Mouse (Mus musculus) heart, embryonic 11.5 days (tissue): Measurements from ENCODE around the gene Zfp239. TPM values are rescaled to one million over a fixed set of nuclear protein-coding genes. Genes with fewer than 3 reads are reported as not detected.

Source experiments
- ATAC-seq: fragments of 200-750 bp; cut with Nextera tagmentation; replicated peaks from 2 replicates; pipeline ENCODE4 v1.8.0; 2017; ENCODE audit warnings: moderate library complexity; ENCODE audit not compliant: insufficient number of reproducible peaks, low FRiP score, low TSS enrichment
- H3K27ac ChIP-seq: fragments of 300-500 bp; sonication (generic); 2 replicates; pipeline ENCODE4 v1.5.1; 2014; ENCODE audit warnings: mild to moderate bottlenecking, low read depth, low read length
- H3K27me3 ChIP-seq: fragments of 300-500 bp; sonication (generic); 2 replicates; pipeline ENCODE4 v1.6.1; 2014; ENCODE audit warnings: mild to moderate bottlenecking, low read length, mixed read lengths; ENCODE audit not compliant: control insufficient read depth, insufficient read depth
- H3K36me3 ChIP-seq: fragments of 300-500 bp; sonication (generic); 2 replicates; pipeline ENCODE4 v1.6.1; 2014; ENCODE audit warnings: mild to moderate bottlenecking, low read length, moderate library complexity, mixed read lengths; ENCODE audit not compliant: control insufficient read depth, insufficient read depth
- H3K4me1 ChIP-seq: fragments of 300-500 bp; sonication (generic); 2 replicates; pipeline ENCODE4 v1.6.1; 2014; ENCODE audit warnings: low read length; ENCODE audit not compliant: control insufficient read depth, insufficient read depth
- H3K4me2 ChIP-seq: fragments of 300-500 bp; sonication (generic); 2 replicates; pipeline ENCODE4 v1.6.1; 2014; ENCODE audit warnings: mild to moderate bottlenecking, moderate library complexity
- H3K4me3 ChIP-seq: fragments of 300-500 bp; sonication (generic); 2 replicates; pipeline ENCODE4 v1.5.1; 2014; ENCODE audit warnings: low read depth, low read length
- H3K9ac ChIP-seq: fragments of 300-500 bp; sonication (generic); 2 replicates; pipeline ENCODE4 v1.6.1; 2014; ENCODE audit warnings: mild to moderate bottlenecking, low read depth, low read length, moderate library complexity
- H3K9me3 ChIP-seq: fragments of 300-500 bp; sonication (generic); replicated peaks from 2 replicates; pipeline ENCODE4 v1.6.1; 2016; ENCODE audit warnings: low read length; ENCODE audit not compliant: control insufficient read depth
- WGBS: fragments of 180-500 bp; shearing (Covaris S2); extraction: QIAGEN DNeasy Blood & Tissue Kit; methylation state at CpG from one replicate; pipeline ENCODE4 v1.1.7; 2014; ENCODE audit not compliant: insufficient replicate concordance; 5-methylcytosine and 5-hydroxymethylcytosine counted together
- polyA plus RNA-seq: library from polyadenylated mRNA; unstranded; fragments of >200 nt; fragmentation: Nextera tagmentation; extraction: Ambion mirVana; gene quantifications from 2 replicates; pipeline ENCODE4 v1.2.1, GENCODE M21; 2014

Zfp239 gene
- polyA plus RNA-seq, 1 experiment from 2014 or later: 4.1 TPM

- WGBS: 2% methylated on average over 21 of the region's 21 CpGs
- ATAC-seq: peak; percentile 67
- Histone ChIP-seq H3K4me3 (peak overlapping the region; percentile 68), H3K4me2 (peak overlapping the region; percentile 92), H3K9ac (peak overlapping the region; percentile 88), H3K36me3 (0 out of 2 replicates have a peak, but pooled peaks cover 4% of the 10 kb centered on the region), H3K27ac (peak overlapping the region; percentile 98), H3K4me1 (peaks cover 17% of the 10 kb centered on the region), H3K27me3 (no peaks in the 10 kb centered on the region), H3K9me3 (no peaks in the 10 kb centered on the region)
Measured at GRCm38 (mm10) chr6:117917576-117917975, 55.7 kb downstream of the Zfp239 start.

- Histone ChIP-seq H3K27ac (peak overlapping the region; percentile 98), H3K9ac (peak overlapping the region; percentile 88), H3K4me1 (peaks cover 17% of the 10 kb centered on the region), H3K4me2 (peak overlapping the region; percentile 92), H3K27me3 (no peaks in the 10 kb centered on the region), H3K36me3 (0 out of 2 replicates have a peak, but pooled peaks cover 4% of the 10 kb centered on the region), H3K4me3 (peak overlapping the region; percentile 68), H3K9me3 (no peaks in the 10 kb centered on the region)
- 46% methylated on average over 5 of the region's 5 CpGs for WGBS
- no peak for ATAC-seq
Measured at GRCm38 (mm10) chr6:117918043-117918442, 56.1 kb downstream of the Zfp239 start.

- Histone ChIP-seq H3K4me2 (no peak overlapping the region; the same call in 1 of the 2 replicates), H3K4me1 (peaks cover 13% of the 10 kb centered on the region), H3K9ac (no peak overlapping the region), H3K36me3 (0 out of 2 replicates have a peak, but pooled peaks cover 8% of the 10 kb centered on the region), H3K4me3 (no peak overlapping the region), H3K27me3 (no peaks in the 10 kb centered on the region), H3K9me3 (no peaks in the 10 kb centered on the region), H3K27ac (no peak overlapping the region)
- WGBS: 43% methylated on average over 3 of the region's 3 CpGs
- ATAC-seq: no peak
Measured at GRCm38 (mm10) chr6:117920659-117921640, 59.0 kb downstream of the Zfp239 start.

- 90% methylated on average over 3 of the region's 3 CpGs for WGBS
- ATAC-seq: no peak
Measured at GRCm38 (mm10) chr6:117922041-117922440, 60.1 kb downstream of the Zfp239 start.

More at GRCm38 (mm10) chr6:117922041-117922440, 60.1 kb downstream of the Zfp239 start:
- Histone ChIP-seq H3K4me2 (no peak overlapping the region), H3K9ac (no peak overlapping the region), H3K4me3 (no peak overlapping the region), H3K9me3 (no peaks in the 10 kb centered on the region), H3K27ac (no peak overlapping the region), H3K4me1 (peaks cover 13% of the 10 kb centered on the region), H3K36me3 (peaks cover 16% of the 10 kb centered on the region), H3K27me3 (no peaks in the 10 kb centered on the region)

Other genes starting within 250 kb of the Zfp239 start
- gene Zfp637, start 20.9 kb upstream of the Zfp239 start, polyA plus RNA-seq: 64.8 and 72.4 TPM in 2 replicates
- 554 and 606 TPM in 2 replicates for gene Hnrnpf, start 38.2 kb downstream of the Zfp239 start, polyA plus RNA-seq
- 0.76 and 2.4 TPM in 2 replicates for gene Fxyd4, start 75.6 kb downstream of the Zfp239 start, polyA plus RNA-seq
- gene Rasgef1a, start 149.3 kb downstream of the Zfp239 start, polyA plus RNA-seq: 0.30 and 0.49 TPM in 2 replicates